Mouse (Mus musculus): ENCODE measurements around the gene Fkbp6. TPM values are rescaled to one million over a fixed set of nuclear protein-coding genes. Genes with fewer than 3 reads are reported as not detected.

The Fkbp6 gene
- 0.28 TPM in 1 of 2 replicates, not detected in the other for polyA plus RNA-seq (2015; fragmentation: Nextera tagmentation; extraction: Ambion mirVana)

DNA sequence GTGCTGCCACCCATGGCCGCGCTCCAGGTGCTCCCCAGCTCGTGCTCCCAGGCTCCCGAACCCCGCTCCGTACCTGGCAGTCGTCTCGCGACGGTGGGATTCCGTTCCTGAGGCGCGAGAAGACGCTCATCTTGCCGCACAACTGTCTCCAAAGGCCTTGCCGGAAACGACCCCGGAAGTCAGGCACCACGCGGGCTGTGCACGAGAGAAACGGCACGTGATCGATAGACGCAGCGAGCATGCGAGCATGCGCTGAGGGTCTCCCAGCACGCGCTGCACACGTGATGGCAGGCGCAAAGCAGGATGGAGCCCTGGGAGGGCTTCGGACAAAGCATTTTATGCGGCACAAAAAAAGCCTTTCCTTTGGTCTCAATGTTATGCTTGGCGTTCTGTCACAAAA lies at the start of gene Fkbp6:
Gene Fkbp6, minus strand, starts transcription at position 183 of the 400 bp plus-strand sequence.
- no peak for ATAC-seq
- 91% methylated on average over 35 of the region's 35 CpGs for WGBS

GRCm38 (mm10) chr5:135399382-135399781 lies 49.5 kb upstream of the Fkbp6 start:
- WGBS = 76% methylated on average over 6 of the region's 6 CpGs
- H3K36me3 ChIP-seq = no peaks in the 10 kb centered on the region
- no peak for ATAC-seq

More for the DNA sequence above, at the start of gene Fkbp6:
- H3K4me2 ChIP-seq (replicated peaks) = no peak within 1 kb of the TSS
- peaks cover 6% of the 10 kb centered on the region; the same call in 1 of the 2 replicates for H3K9me3 ChIP-seq
- H3K4me3 ChIP-seq (replicated peaks) = no peak within 1 kb of the TSS
- H3K4me1 ChIP-seq (replicated peaks) = no peaks in the 10 kb centered on the region
- no peak within 1 kb of the TSS for H3K27ac ChIP-seq
- no peak within 1 kb of the TSS for H3K9ac ChIP-seq (replicated peaks)
- H3K36me3 ChIP-seq = no peaks in the 10 kb centered on the region
- peaks cover 10% of the 10 kb centered on the region for H3K27me3 ChIP-seq

GRCm38 (mm10) chr5:135395826-135396225 lies 46.0 kb upstream of the Fkbp6 start:
- Histone ChIP-seq H3K9ac (replicated peaks) (no peak overlapping the region), H3K4me2 (replicated peaks) (no peak overlapping the region), H3K4me3 (replicated peaks) (no peak overlapping the region), H3K27me3 (no peaks in the 10 kb centered on the region), H3K9me3 (no peaks in the 10 kb centered on the region), H3K4me1 (replicated peaks) (peaks cover 27% of the 10 kb centered on the region), H3K36me3 (peaks cover 15% of the 10 kb centered on the region), H3K27ac (no peak overlapping the region)
- no peak for ATAC-seq
- WGBS = 51% methylated on average over 5 of the region's 5 CpGs

More at GRCm38 (mm10) chr5:135399382-135399781, 49.5 kb upstream of the Fkbp6 start:
- H3K4me1 ChIP-seq (replicated peaks) = peaks cover 5% of the 10 kb centered on the region
- no peak overlapping the region for H3K4me2 ChIP-seq (replicated peaks)
- 0 out of 2 replicates have a peak, but pooled peaks cover 2% of the 10 kb centered on the region for H3K9me3 ChIP-seq
- H3K4me3 ChIP-seq (replicated peaks) = no peak overlapping the region
- H3K27me3 ChIP-seq = no peaks in the 10 kb centered on the region
- H3K27ac ChIP-seq = no peak overlapping the region
- no peak overlapping the region for H3K9ac ChIP-seq (replicated peaks)

GRCm38 (mm10) chr5:135394004-135394823 lies 44.4 kb upstream of the Fkbp6 start, which contains the start of gene Pom121:
Pom121 (minus strand) TSS chr5:135394546.
- H3K27me3 ChIP-seq = no peaks in the 10 kb centered on the region
- WGBS = 1% methylated on average over 77 of the region's 110 CpGs
- H3K4me1 ChIP-seq (replicated peaks) = peaks cover 27% of the 10 kb centered on the region
- H3K4me2 ChIP-seq (replicated peaks) = peak within 1 kb of the TSS; percentile 92
- H3K36me3 ChIP-seq = peaks cover 30% of the 10 kb centered on the region
- H3K9me3 ChIP-seq = no peaks in the 10 kb centered on the region
- peak within 1 kb of the TSS; percentile 98 for H3K4me3 ChIP-seq (replicated peaks)
- H3K27ac ChIP-seq = peak within 1 kb of the TSS; percentile 84
- H3K9ac ChIP-seq (replicated peaks) = peak within 1 kb of the TSS; percentile 98
- peak; percentile 88 for ATAC-seq

- ATAC-seq = no peak
- Histone ChIP-seq H3K4me2 (replicated peaks) (no peak overlapping the region), H3K9ac (replicated peaks) (no peak overlapping the region), H3K9me3 (no peaks in the 10 kb centered on the region), H3K36me3 (peaks cover 96% of the 10 kb centered on the region), H3K4me1 (replicated peaks) (no peaks in the 10 kb centered on the region), H3K27me3 (no peaks in the 10 kb centered on the region), H3K4me3 (replicated peaks) (no peak overlapping the region), H3K27ac (no peak overlapping the region)
- 85% methylated on average over 10 of the region's 10 CpGs for WGBS
Measured at GRCm38 (mm10) chr5:135383771-135384170, 33.9 kb upstream of the Fkbp6 start.

GRCm38 (mm10) chr5:135382746-135383145 lies 32.9 kb upstream of the Fkbp6 start:
- H3K36me3 ChIP-seq = peaks cover 96% of the 10 kb centered on the region
- no peak overlapping the region for H3K4me3 ChIP-seq (replicated peaks)
- H3K4me1 ChIP-seq (replicated peaks) = no peaks in the 10 kb centered on the region
- no peak overlapping the region for H3K9ac ChIP-seq (replicated peaks)
- H3K9me3 ChIP-seq = no peaks in the 10 kb centered on the region
- ATAC-seq = no peak
- H3K27me3 ChIP-seq = no peaks in the 10 kb centered on the region
- no peak overlapping the region for H3K27ac ChIP-seq
- no peak overlapping the region for H3K4me2 ChIP-seq (replicated peaks)
- WGBS = 92% methylated on average over 7 of the region's 7 CpGs

GRCm38 (mm10) chr5:135381356-135381925 lies 31.6 kb upstream of the Fkbp6 start:
- no peak overlapping the region for H3K27ac ChIP-seq
- 95% methylated on average over 10 of the region's 10 CpGs for WGBS
- no peaks in the 10 kb centered on the region for H3K9me3 ChIP-seq
- H3K9ac ChIP-seq (replicated peaks) = no peak overlapping the region
- no peak for ATAC-seq
- no peak overlapping the region for H3K4me3 ChIP-seq (replicated peaks)
- peaks cover 96% of the 10 kb centered on the region for H3K36me3 ChIP-seq
- no peaks in the 10 kb centered on the region for H3K4me1 ChIP-seq (replicated peaks)
- no peaks in the 10 kb centered on the region for H3K27me3 ChIP-seq
- H3K4me2 ChIP-seq (replicated peaks) = no peak overlapping the region

GRCm38 (mm10) chr5:135380681-135381080 lies 30.8 kb upstream of the Fkbp6 start:
- 94% methylated on average over 4 of the region's 4 CpGs for WGBS
- H3K36me3 ChIP-seq = peaks cover 99% of the 10 kb centered on the region

DNA sequence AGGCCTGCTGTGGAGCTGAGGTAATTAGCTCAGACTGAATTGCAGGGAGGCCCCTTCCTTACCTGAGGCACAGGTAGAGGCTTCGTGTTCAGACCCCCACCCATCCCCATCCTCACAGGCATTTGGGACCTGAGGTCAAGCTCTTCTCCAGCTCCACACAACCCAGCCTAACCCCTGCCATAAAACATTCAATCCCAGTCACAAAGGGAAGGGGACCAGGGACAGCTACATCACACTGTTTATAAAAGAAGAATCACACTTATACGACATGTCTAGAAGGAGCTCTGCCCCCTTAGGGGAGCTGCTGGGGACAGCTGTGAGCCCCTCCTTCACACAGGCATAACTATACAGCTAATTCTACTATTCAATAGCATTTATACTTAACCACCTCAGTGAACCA lies 26.5 kb upstream of the Fkbp6 start:
- H3K9ac ChIP-seq (replicated peaks) = no peak overlapping the region
- peaks cover 96% of the 10 kb centered on the region for H3K36me3 ChIP-seq
- no peaks in the 10 kb centered on the region for H3K9me3 ChIP-seq
- ATAC-seq = no peak
- no peak overlapping the region for H3K27ac ChIP-seq
- H3K27me3 ChIP-seq = no peaks in the 10 kb centered on the region
- no peak overlapping the region for H3K4me3 ChIP-seq (replicated peaks)
- no peak overlapping the region for H3K4me2 ChIP-seq (replicated peaks)
- 72% methylated on average over 2 of the region's 2 CpGs for WGBS
- peaks cover under 1% of the 10 kb centered on the region; the same call in 1 of the 2 replicates for H3K4me1 ChIP-seq (replicated peaks)

More at GRCm38 (mm10) chr5:135380681-135381080, 30.8 kb upstream of the Fkbp6 start:
- Histone ChIP-seq H3K4me3 (replicated peaks) (no peak overlapping the region), H3K4me2 (replicated peaks) (no peak overlapping the region), H3K9me3 (no peaks in the 10 kb centered on the region), H3K27ac (no peak overlapping the region), H3K9ac (replicated peaks) (no peak overlapping the region), H3K27me3 (no peaks in the 10 kb centered on the region), H3K4me1 (replicated peaks) (no peaks in the 10 kb centered on the region)
- ATAC-seq = no peak

GRCm38 (mm10) chr5:135375167-135375566 lies 25.3 kb upstream of the Fkbp6 start:
- WGBS = 81% methylated on average over 8 of the region's 8 CpGs
- ATAC-seq = no peak
- no peak overlapping the region for H3K4me2 ChIP-seq (replicated peaks)
- peaks cover 85% of the 10 kb centered on the region for H3K36me3 ChIP-seq
- peaks cover 13% of the 10 kb centered on the region for H3K4me1 ChIP-seq (replicated peaks)
- no peak overlapping the region for H3K27ac ChIP-seq
- no peaks in the 10 kb centered on the region for H3K27me3 ChIP-seq
- no peak overlapping the region for H3K9ac ChIP-seq (replicated peaks)
- H3K9me3 ChIP-seq = no peaks in the 10 kb centered on the region
- no peak overlapping the region for H3K4me3 ChIP-seq (replicated peaks)

DNA sequence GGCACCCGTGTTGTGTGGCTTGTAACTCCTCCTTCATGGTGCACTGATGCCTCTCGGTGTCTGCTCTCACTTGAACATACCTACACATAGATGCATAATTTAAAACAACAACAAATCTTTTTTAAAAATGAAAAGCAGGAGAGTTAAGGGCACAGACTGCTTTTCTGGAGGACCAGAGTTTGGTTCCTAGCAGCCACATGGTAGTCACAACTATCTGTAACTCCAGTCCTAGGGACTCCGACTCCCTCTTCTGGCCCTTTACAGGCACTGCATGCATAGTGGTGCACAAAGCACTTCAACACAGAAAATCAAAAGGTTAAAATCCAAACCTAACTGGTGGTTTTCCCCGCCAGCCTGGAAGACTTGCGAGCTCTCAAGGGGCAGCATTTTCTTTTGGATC lies 23.8 kb upstream of the Fkbp6 start:
- H3K9me3 ChIP-seq = no peaks in the 10 kb centered on the region
- ATAC-seq = no peak
- H3K36me3 ChIP-seq = peaks cover 69% of the 10 kb centered on the region

GRCm38 (mm10) chr5:135371195-135371594 lies 21.4 kb upstream of the Fkbp6 start:
- 98% methylated on average over 13 of the region's 13 CpGs for WGBS
- peaks cover 46% of the 10 kb centered on the region for H3K36me3 ChIP-seq
- peaks cover 23% of the 10 kb centered on the region for H3K4me1 ChIP-seq (replicated peaks)
- no peak overlapping the region for H3K27ac ChIP-seq
- no peak overlapping the region for H3K4me2 ChIP-seq (replicated peaks)
- no peaks in the 10 kb centered on the region for H3K27me3 ChIP-seq
- peak overlapping the region; percentile 98 for H3K4me3 ChIP-seq (replicated peaks)
- H3K9me3 ChIP-seq = no peaks in the 10 kb centered on the region
- H3K9ac ChIP-seq (replicated peaks) = no peak overlapping the region
- ATAC-seq = no peak

More for the DNA sequence above, 23.8 kb upstream of the Fkbp6 start:
- 93% methylated on average over 5 of the region's 5 CpGs for WGBS
- no peak overlapping the region for H3K9ac ChIP-seq (replicated peaks)
- no peak overlapping the region for H3K4me2 ChIP-seq (replicated peaks)
- no peak overlapping the region for H3K27ac ChIP-seq
- H3K27me3 ChIP-seq = no peaks in the 10 kb centered on the region
- no peak overlapping the region for H3K4me3 ChIP-seq (replicated peaks)
- peaks cover 21% of the 10 kb centered on the region for H3K4me1 ChIP-seq (replicated peaks)

All from midbrain, embryonic 13.5 days (tissue).